Mouse (Mus musculus): ENCODE results near the gene Abca8a.
"Not testable (repeated sequence)": the region's sequence is repeated elsewhere in the genome, so short reads cannot be mapped to it uniquely, and the experiment has no call there.

Abca8a gene

DNA sequence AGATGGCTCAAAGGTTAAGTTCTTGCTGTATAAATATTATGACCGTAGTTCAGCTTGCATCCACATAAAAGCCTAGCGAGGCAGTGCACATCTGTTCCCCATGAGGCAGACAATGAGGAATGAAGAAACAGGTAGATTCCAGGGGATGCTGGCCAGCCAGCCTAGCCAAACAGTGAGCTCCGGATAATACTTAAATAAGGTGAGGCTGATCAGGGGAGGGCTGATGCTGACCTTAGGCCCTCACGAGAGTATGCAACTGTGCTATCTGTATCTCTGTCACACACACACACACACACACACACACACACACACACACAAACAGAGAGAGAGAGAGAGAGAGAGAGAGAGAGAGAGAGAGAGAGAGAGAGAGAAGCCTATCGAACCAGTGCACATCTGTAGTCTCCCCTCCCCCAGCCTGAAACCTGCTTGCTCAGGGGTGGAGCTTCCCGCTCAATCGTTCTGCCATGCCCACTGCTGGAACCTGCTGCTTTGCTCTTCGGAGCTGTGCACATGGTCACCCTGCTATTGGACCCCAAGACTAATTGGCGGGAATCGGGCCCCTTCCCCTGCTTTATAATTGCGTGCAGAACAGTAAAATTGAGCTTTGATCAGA lies 108.2 kb downstream of the Abca8a start:
- not testable (repeated sequence) for DNase-seq (ENCODE audit: extremely low read depth, low read depth)

DNA sequence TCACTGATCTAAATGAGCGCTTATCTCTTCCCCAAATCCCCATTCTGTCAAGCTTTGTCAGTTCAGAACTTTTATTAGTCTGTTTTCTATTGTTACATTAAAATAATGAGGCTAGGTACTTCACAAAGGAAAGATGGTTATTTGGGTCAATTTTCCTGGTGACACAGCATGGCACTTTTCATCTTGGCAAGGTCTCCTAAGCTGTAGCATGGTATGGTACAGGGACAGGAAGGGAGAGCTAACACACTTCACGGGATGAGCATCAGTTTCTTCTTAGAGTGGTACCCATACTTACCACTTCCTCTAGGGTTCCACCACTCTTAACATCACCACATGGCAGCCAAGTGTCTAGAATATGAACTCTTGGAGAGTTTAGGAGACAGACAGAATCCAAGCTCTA lies 113.9 kb downstream of the Abca8a start:
- no peak for DNase-seq (ENCODE audit: extremely low read depth, low read depth)

Data from MEL-GATA-1-ER (cell line).